Mouse (Mus musculus): ENCODE results near the gene Neu1. TPM values are rescaled to one million over a fixed set of nuclear protein-coding genes. Genes with fewer than 3 reads are reported as not detected.

The Neu1 gene
- polyA plus RNA-seq (2015; fragmentation: Nextera tagmentation; extraction: Ambion mirVana) = 16.1 and 19.9 TPM in 2 replicates

- 1% methylated on average over 38 of the region's 38 CpGs for WGBS
- Histone ChIP-seq H3K27ac (peak within 1 kb of the TSS; percentile 31; the same call in 1 of the 2 replicates), H3K36me3 (peaks cover 8% of the 10 kb centered on the region; the same call in 1 of the 2 replicates), H3K4me2 (peak within 1 kb of the TSS; percentile 97), H3K9me3 (replicated peaks) (no peaks in the 10 kb centered on the region), H3K4me1 (replicated peaks) (peaks cover 15% of the 10 kb centered on the region), H3K9ac (peak within 1 kb of the TSS; percentile 69), H3K27me3 (no peaks in the 10 kb centered on the region), H3K4me3 (peak within 1 kb of the TSS; percentile 84)
- peak; percentile 97 for ATAC-seq (replicated peaks; ENCODE audit: insufficient number of reproducible peaks, insufficient read depth, low FRiP score, low read depth)
Measured at GRCm38 (mm10) chr17:34931061-34931734, at the start of gene Neu1. Neu1 (plus strand) TSS chr17:34931253.

- Histone ChIP-seq H3K27ac (no peak within 1 kb of the TSS), H3K27me3 (no peaks in the 10 kb centered on the region), H3K9me3 (replicated peaks) (no peaks in the 10 kb centered on the region), H3K4me3 (no peak within 1 kb of the TSS), H3K36me3 (no peaks in the 10 kb centered on the region), H3K4me1 (replicated peaks) (peaks cover 10% of the 10 kb centered on the region), H3K9ac (no peak within 1 kb of the TSS), H3K4me2 (peak within 1 kb of the TSS; percentile 46)
- no peak for ATAC-seq (replicated peaks; ENCODE audit: insufficient number of reproducible peaks, insufficient read depth, low FRiP score, low read depth)
- 15% methylated on average over 15 of the region's 15 CpGs for WGBS
Measured at GRCm38 (mm10) chr17:34881683-34882310, 49.3 kb upstream of the Neu1 start, which contains the start of gene Gm20547. Gm20547 (minus strand) TSS chr17:34882042.

- H3K4me3 ChIP-seq = no peak overlapping the region
- H3K9ac ChIP-seq = no peak overlapping the region
- H3K27me3 ChIP-seq = no peaks in the 10 kb centered on the region
- H3K27ac ChIP-seq = no peak overlapping the region
- H3K9me3 ChIP-seq (replicated peaks) = no peaks in the 10 kb centered on the region
- H3K4me2 ChIP-seq = no peak overlapping the region
- H3K4me1 ChIP-seq (replicated peaks) = peaks cover 10% of the 10 kb centered on the region
- 70% methylated on average over 3 of the region's 3 CpGs for WGBS
- no peaks in the 10 kb centered on the region for H3K36me3 ChIP-seq
- ATAC-seq (replicated peaks; ENCODE audit: insufficient number of reproducible peaks, insufficient read depth, low FRiP score, low read depth) = no peak
Measured at GRCm38 (mm10) chr17:34883332-34883731, 47.7 kb upstream of the Neu1 start.

- no peak overlapping the region for H3K4me2 ChIP-seq
- H3K9ac ChIP-seq = no peak overlapping the region
- no peak overlapping the region for H3K4me3 ChIP-seq
- no peaks in the 10 kb centered on the region for H3K36me3 ChIP-seq
- H3K27ac ChIP-seq = no peak overlapping the region
- peaks cover 6% of the 10 kb centered on the region for H3K4me1 ChIP-seq (replicated peaks)
- ATAC-seq (replicated peaks; ENCODE audit: insufficient number of reproducible peaks, insufficient read depth, low FRiP score, low read depth) = no peak
- H3K27me3 ChIP-seq = no peaks in the 10 kb centered on the region
- no peaks in the 10 kb centered on the region for H3K9me3 ChIP-seq (replicated peaks)
- WGBS = 83% methylated on average over 6 of the region's 6 CpGs
Measured at GRCm38 (mm10) chr17:34884704-34885103, 46.3 kb upstream of the Neu1 start.

GRCm38 (mm10) chr17:34885615-34886014 is 45.4 kb upstream of the Neu1 start:
- H3K4me2 ChIP-seq = no peak overlapping the region
- H3K27ac ChIP-seq = no peak overlapping the region
- no peak for ATAC-seq (replicated peaks; ENCODE audit: insufficient number of reproducible peaks, insufficient read depth, low FRiP score, low read depth)
- 47% methylated on average over 3 of the region's 3 CpGs for WGBS
- H3K36me3 ChIP-seq = no peaks in the 10 kb centered on the region
- peaks cover 6% of the 10 kb centered on the region for H3K4me1 ChIP-seq (replicated peaks)
- no peaks in the 10 kb centered on the region for H3K27me3 ChIP-seq
- H3K4me3 ChIP-seq = no peak overlapping the region
- H3K9ac ChIP-seq = no peak overlapping the region
- no peaks in the 10 kb centered on the region for H3K9me3 ChIP-seq (replicated peaks)

GRCm38 (mm10) chr17:34887942-34888341 is 43.1 kb upstream of the Neu1 start:
- no peak for ATAC-seq (replicated peaks; ENCODE audit: insufficient number of reproducible peaks, insufficient read depth, low FRiP score, low read depth)
- no peak overlapping the region for H3K9ac ChIP-seq
- WGBS = 80% methylated on average over 5 of the region's 5 CpGs

GRCm38 (mm10) chr17:34890074-34890743 is 40.8 kb upstream of the Neu1 start:
- no peaks in the 10 kb centered on the region for H3K36me3 ChIP-seq
- H3K27me3 ChIP-seq = no peaks in the 10 kb centered on the region
- H3K4me3 ChIP-seq = no peak overlapping the region
- ATAC-seq (replicated peaks; ENCODE audit: insufficient number of reproducible peaks, insufficient read depth, low FRiP score, low read depth) = no peak
- no peak overlapping the region for H3K9ac ChIP-seq
- peaks cover 11% of the 10 kb centered on the region for H3K4me1 ChIP-seq (replicated peaks)
- no peak overlapping the region for H3K27ac ChIP-seq
- no peaks in the 10 kb centered on the region for H3K9me3 ChIP-seq (replicated peaks)
- no peak overlapping the region for H3K4me2 ChIP-seq
- 79% methylated on average over 12 of the region's 12 CpGs for WGBS

More at GRCm38 (mm10) chr17:34887942-34888341, 43.1 kb upstream of the Neu1 start:
- H3K27ac ChIP-seq = no peak overlapping the region
- no peaks in the 10 kb centered on the region for H3K4me1 ChIP-seq (replicated peaks)
- no peaks in the 10 kb centered on the region for H3K27me3 ChIP-seq
- no peaks in the 10 kb centered on the region for H3K36me3 ChIP-seq
- no peak overlapping the region for H3K4me3 ChIP-seq
- no peaks in the 10 kb centered on the region for H3K9me3 ChIP-seq (replicated peaks)
- H3K4me2 ChIP-seq = no peak overlapping the region

GRCm38 (mm10) chr17:34891377-34891776 is 39.7 kb upstream of the Neu1 start:
- peaks cover 3% of the 10 kb centered on the region; the same call in 1 of the 2 replicates for H3K36me3 ChIP-seq
- ATAC-seq (replicated peaks; ENCODE audit: insufficient number of reproducible peaks, insufficient read depth, low FRiP score, low read depth) = no peak
- WGBS = 92% methylated on average over 2 of the region's 2 CpGs
- no peak overlapping the region for H3K4me2 ChIP-seq
- H3K27ac ChIP-seq = no peak overlapping the region
- H3K9me3 ChIP-seq (replicated peaks) = no peaks in the 10 kb centered on the region
- peaks cover 22% of the 10 kb centered on the region for H3K4me1 ChIP-seq (replicated peaks)
- H3K27me3 ChIP-seq = no peaks in the 10 kb centered on the region
- no peak overlapping the region for H3K9ac ChIP-seq
- no peak overlapping the region for H3K4me3 ChIP-seq

- WGBS = 76% methylated on average over 12 of the region's 12 CpGs
Measured at GRCm38 (mm10) chr17:34893072-34893824, 37.8 kb upstream of the Neu1 start.

GRCm38 (mm10) chr17:34894074-34894597 is 36.9 kb upstream of the Neu1 start:
- WGBS = under 1% methylated on average over 37 of the region's 51 CpGs

More at GRCm38 (mm10) chr17:34893072-34893824, 37.8 kb upstream of the Neu1 start:
- Histone ChIP-seq H3K27me3 (no peaks in the 10 kb centered on the region), H3K4me2 (peak overlapping the region; percentile 97), H3K36me3 (peaks cover 5% of the 10 kb centered on the region; the same call in 1 of the 2 replicates), H3K4me1 (replicated peaks) (peaks cover 35% of the 10 kb centered on the region), H3K4me3 (peak overlapping the region; percentile 87), H3K9me3 (replicated peaks) (no peaks in the 10 kb centered on the region), H3K9ac (peak overlapping the region; percentile 53), H3K27ac (peak overlapping the region; percentile 88)
- ATAC-seq (replicated peaks; ENCODE audit: insufficient number of reproducible peaks, insufficient read depth, low FRiP score, low read depth) = no peak

More at GRCm38 (mm10) chr17:34894074-34894597, 36.9 kb upstream of the Neu1 start:
- ATAC-seq (replicated peaks; ENCODE audit: insufficient number of reproducible peaks, insufficient read depth, low FRiP score, low read depth) = peak; percentile 90
- H3K36me3 ChIP-seq = peaks cover 5% of the 10 kb centered on the region; the same call in 1 of the 2 replicates
- H3K27me3 ChIP-seq = no peaks in the 10 kb centered on the region
- peak overlapping the region; percentile 97 for H3K4me2 ChIP-seq
- peaks cover 35% of the 10 kb centered on the region for H3K4me1 ChIP-seq (replicated peaks)
- no peaks in the 10 kb centered on the region for H3K9me3 ChIP-seq (replicated peaks)
- peak overlapping the region; percentile 87 for H3K4me3 ChIP-seq
- H3K27ac ChIP-seq = peak overlapping the region; percentile 88
- peak overlapping the region; percentile 94 for H3K9ac ChIP-seq
